Mouse (Mus musculus): ENCODE measurements around the gene Lrrc4. TPM values are rescaled to one million over a fixed set of nuclear protein-coding genes. Genes with fewer than 3 reads are reported as not detected.
A peak's percentile ranks its signal among the peaks of the same experiment; 100 is the strongest.

Gene Lrrc4
- polyA plus RNA-seq, 1 experiment from 2014 or later, result 7.0 TPM

DNA sequence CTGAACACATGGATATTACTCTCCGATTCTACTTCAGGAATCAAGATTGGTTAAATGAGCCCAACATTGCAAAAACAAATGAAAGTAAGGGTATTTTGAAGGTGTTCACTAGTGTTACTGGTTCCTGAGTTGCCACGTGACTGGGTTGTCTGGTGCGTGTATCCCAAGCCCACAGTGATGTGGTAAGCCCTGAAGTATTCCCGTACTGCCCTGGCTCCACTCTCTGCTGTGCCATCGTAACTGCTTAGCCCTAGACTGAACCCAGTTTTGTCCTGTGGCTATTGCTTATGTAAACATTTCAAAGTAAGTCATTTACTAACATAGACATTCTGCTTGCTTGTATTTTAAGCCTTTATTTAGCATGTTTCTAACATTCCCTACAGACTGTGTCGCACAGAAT is 100.3 kb downstream of the Lrrc4 start:
- Histone ChIP-seq H3K9ac (no peak overlapping the region), H3K4me3 (no peak overlapping the region), H3K4me2 (no peak overlapping the region), H3K4me1 (peaks cover 13% of the 10 kb centered on the region; the same call in 1 of the 2 replicates), H3K27ac (no peak overlapping the region), H3K36me3 (replicated peaks) (no peaks in the 10 kb centered on the region), H3K27me3 (replicated peaks) (no peaks in the 10 kb centered on the region), H3K9me3 (no peaks in the 10 kb centered on the region)
- no peak for ATAC-seq (replicated peaks)
- 95% methylated on average over 6 of the region's 6 CpGs for WGBS

DNA sequence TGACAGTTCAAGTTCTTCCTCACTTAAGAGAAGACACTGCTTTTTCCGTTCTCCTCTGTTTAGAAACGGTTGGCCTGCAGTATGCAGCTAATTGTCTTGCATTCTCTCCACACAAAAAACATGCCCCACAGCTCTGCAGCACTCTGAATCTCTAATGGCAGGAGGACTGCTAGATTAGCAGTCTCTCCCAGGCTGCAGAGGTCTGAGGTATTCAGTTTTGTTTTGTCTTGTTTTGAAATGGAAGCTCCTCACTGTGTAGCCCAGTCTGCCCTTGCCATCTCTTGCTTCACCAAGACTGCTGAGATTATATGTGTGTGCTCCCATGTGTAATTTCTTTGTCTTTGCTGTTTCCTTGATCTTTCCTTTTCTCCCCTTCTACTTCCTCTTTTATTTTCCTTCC is 101.9 kb downstream of the Lrrc4 start:
- Histone ChIP-seq H3K4me3 (no peak overlapping the region), H3K27me3 (replicated peaks) (no peaks in the 10 kb centered on the region), H3K9me3 (no peaks in the 10 kb centered on the region), H3K4me1 (peaks cover 13% of the 10 kb centered on the region; the same call in 1 of the 2 replicates), H3K36me3 (replicated peaks) (no peaks in the 10 kb centered on the region), H3K4me2 (no peak overlapping the region), H3K27ac (0 out of 2 replicates have a peak overlapping the region, but pooled peaks have one; percentile 27), H3K9ac (no peak overlapping the region)
- 14% methylated on average over 2 of the region's 2 CpGs for WGBS
- ATAC-seq (replicated peaks), result no peak

DNA sequence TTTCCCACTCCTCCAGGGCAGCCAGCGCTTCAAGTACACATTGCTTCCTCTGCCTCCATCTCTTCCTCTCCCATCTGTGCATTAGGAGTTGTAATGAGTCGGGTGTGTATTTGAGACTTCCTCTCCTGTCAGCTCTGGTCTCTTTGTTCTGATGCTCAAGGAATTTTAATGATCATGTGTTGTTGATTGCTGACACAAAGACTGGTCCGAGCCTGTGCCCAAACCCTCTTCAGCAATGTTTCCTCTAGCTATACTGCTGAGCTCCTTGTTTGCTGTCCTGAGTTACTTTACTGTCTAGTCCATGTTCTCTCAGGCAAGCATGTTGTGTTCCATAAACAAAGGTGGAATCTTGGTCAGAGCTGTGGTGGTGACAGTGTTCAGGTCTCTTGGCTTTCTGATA is 102.3 kb downstream of the Lrrc4 start:
- Histone ChIP-seq H3K36me3 (replicated peaks) (no peaks in the 10 kb centered on the region), H3K4me2 (no peak overlapping the region), H3K27me3 (replicated peaks) (no peaks in the 10 kb centered on the region), H3K27ac (0 out of 2 replicates have a peak overlapping the region, but pooled peaks have one; percentile 27), H3K4me1 (peaks cover 13% of the 10 kb centered on the region; the same call in 1 of the 2 replicates), H3K9ac (no peak overlapping the region), H3K4me3 (no peak overlapping the region), H3K9me3 (no peaks in the 10 kb centered on the region)
- ATAC-seq (replicated peaks), result no peak; the same call in 1 of the 2 replicates
- WGBS, result 25% methylated on average over 3 of the region's 3 CpGs

DNA sequence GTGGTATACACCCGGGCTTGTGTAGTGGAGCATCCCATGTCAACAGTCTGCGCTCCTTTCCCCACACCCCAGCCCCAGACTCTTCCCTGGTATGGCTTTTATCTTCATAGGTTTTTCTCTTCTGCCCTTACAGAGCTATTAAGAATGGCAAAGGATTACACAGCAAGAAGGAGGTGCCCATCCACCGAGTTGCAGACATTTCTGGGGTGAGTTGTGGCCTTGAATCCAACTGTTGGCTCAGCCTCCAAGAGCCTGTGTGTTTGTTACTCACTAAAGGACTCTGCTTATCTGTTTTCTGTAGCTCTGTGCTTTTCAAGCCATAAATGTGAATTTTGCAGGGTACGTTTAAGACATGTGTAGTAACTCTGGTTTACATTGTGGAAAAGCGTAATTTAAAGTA is 106.8 kb downstream of the Lrrc4 start:
- no peak for ATAC-seq (replicated peaks)
- 60% methylated on average over 5 of the region's 5 CpGs for WGBS
- Histone ChIP-seq H3K27me3 (replicated peaks) (no peaks in the 10 kb centered on the region), H3K9me3 (no peaks in the 10 kb centered on the region), H3K36me3 (replicated peaks) (no peaks in the 10 kb centered on the region), H3K4me2 (no peak overlapping the region), H3K4me1 (peaks cover 13% of the 10 kb centered on the region; the same call in 1 of the 2 replicates), H3K9ac (no peak overlapping the region), H3K27ac (no peak overlapping the region), H3K4me3 (no peak overlapping the region)

DNA sequence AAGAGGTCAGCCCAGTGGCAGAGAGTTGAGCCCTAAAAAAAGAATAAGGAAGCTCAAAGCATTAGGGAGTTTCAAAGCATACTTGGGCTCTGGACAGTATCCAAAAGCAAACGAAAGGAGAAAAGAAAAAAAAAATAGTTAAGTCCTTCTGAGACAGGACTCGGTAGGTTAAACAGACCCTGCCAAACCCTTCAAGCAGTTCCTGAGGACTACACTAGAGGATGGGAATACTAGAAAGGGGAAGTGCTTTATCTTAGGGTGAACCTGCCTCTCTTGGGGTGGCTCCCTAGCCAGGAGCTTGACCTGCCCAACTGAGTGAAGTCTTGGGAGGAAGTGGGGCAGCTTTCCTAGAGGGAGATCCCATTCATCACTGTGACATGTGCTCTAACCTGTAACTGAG is 108.5 kb downstream of the Lrrc4 start:
- 61% methylated on average over 2 of the region's 2 CpGs for WGBS
- H3K36me3 ChIP-seq (replicated peaks), result no peaks in the 10 kb centered on the region
- H3K9ac ChIP-seq, result no peak overlapping the region
- no peaks in the 10 kb centered on the region for H3K9me3 ChIP-seq
- H3K27ac ChIP-seq, result no peak overlapping the region
- no peak overlapping the region for H3K4me2 ChIP-seq
- H3K4me1 ChIP-seq, result 0 out of 2 replicates have a peak, but pooled peaks cover 2% of the 10 kb centered on the region
- H3K27me3 ChIP-seq (replicated peaks), result no peaks in the 10 kb centered on the region
- ATAC-seq (replicated peaks), result no peak
- H3K4me3 ChIP-seq, result no peak overlapping the region

DNA sequence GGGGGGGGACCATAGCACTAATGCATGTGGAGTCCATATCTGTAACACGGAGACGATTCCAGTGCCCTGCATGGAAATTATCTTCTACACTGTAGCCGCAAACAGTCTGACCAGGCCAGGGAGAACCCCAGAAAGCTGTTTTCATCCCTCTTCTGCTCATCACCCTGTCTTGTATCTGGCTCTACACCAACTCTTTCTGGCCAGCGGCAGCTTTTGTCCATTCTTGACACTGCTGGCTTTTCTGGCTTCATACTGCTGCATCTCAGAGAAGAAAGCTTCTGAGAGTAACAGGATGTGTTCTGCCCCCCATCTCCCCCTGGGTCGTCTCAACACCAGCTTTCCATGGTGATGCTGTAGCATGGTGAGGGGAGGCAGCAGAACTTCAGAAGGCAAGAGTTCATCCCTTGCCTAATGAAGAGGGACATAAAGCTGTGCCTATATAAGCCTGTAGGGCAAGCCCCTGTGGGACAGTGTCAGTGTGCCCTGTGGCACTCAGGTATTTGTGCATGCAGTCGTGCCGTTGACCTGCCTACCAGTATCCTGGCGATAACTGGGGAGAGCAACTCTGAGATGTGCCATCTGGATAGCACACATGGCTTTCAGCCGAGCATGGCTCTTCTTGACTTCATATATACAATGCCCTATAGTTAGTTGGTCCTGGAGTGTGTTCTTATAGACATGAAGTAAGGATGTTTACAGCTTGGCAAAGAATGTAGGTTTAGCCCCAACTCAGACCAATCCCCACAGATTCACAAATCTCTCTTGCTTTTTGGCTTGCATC is 111.0 kb downstream of the Lrrc4 start:
- Histone ChIP-seq H3K4me2 (no peak overlapping the region), H3K27me3 (replicated peaks) (no peaks in the 10 kb centered on the region), H3K4me3 (no peak overlapping the region), H3K36me3 (replicated peaks) (no peaks in the 10 kb centered on the region), H3K27ac (no peak overlapping the region), H3K4me1 (peaks cover 2% of the 10 kb centered on the region; the same call in 1 of the 2 replicates), H3K9me3 (no peaks in the 10 kb centered on the region), H3K9ac (no peak overlapping the region)
- WGBS, result 91% methylated on average over 9 of the region's 9 CpGs
- ATAC-seq (replicated peaks), result no peak

DNA sequence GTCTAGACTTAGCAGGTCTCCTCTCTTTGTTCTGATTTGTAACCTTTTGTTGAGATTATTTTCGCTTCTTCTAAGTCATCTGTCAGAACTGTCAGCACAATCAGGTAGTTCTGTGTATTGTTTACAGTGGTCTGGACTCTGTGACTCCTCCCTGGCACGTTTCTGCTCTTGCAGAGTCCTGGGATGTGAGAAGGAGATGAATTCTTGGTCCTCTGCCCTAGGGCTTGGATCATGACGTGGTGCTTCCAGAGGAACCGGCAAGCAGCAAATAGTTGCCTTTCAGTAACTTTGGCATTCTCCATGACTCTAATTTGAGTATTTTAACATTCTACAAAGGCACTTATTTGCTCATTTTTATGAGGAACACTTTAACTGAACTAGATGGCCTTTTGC is 113.7 kb downstream of the Lrrc4 start:
- H3K9me3 ChIP-seq, result no peaks in the 10 kb centered on the region
- no peak overlapping the region for H3K4me3 ChIP-seq
- H3K27me3 ChIP-seq (replicated peaks), result no peaks in the 10 kb centered on the region
- no peaks in the 10 kb centered on the region for H3K36me3 ChIP-seq (replicated peaks)
- H3K9ac ChIP-seq, result no peak overlapping the region
- H3K4me2 ChIP-seq, result no peak overlapping the region
- no peak for ATAC-seq (replicated peaks)
- WGBS, result 53% methylated on average over 4 of the region's 4 CpGs
- peaks cover 10% of the 10 kb centered on the region for H3K4me1 ChIP-seq
- peak overlapping the region; percentile 1; the same call in 1 of the 2 replicates for H3K27ac ChIP-seq

DNA sequence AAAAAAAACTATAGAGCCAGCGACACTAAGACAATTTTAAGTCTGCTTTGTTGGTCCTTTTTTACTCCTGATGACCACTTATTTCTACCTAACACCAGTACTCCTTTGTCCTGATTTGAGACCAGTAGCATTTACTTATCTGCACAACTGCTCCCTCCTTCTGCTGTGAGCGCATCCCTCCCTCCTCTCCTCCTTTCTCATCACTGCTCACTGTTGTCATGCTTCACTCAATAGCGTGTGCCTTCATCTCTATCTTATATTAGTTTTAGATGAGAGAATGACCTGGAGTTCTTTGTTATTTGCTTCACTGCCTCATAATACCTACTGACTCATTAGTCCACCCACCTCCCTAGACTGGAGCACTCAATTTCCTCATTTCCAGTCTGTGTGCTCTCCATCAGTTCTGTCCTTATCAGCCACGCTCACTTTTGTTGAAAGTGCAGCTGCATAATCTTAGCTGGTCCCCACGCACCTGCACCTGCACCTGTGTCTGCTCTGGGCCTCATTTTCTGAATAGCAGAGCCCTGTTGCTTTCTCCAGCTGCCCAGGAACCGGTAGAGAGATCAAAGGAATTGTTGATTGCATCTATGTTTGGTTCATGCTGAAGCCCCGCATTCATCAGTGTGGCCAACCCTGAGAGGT is 114.2 kb downstream of the Lrrc4 start:
- Histone ChIP-seq H3K27ac (peak overlapping the region; percentile 1; the same call in 1 of the 2 replicates), H3K4me3 (no peak overlapping the region), H3K27me3 (replicated peaks) (no peaks in the 10 kb centered on the region), H3K9ac (no peak overlapping the region), H3K4me2 (no peak overlapping the region), H3K36me3 (replicated peaks) (no peaks in the 10 kb centered on the region), H3K9me3 (no peaks in the 10 kb centered on the region), H3K4me1 (peaks cover 10% of the 10 kb centered on the region)
- WGBS, result 38% methylated on average over 7 of the region's 7 CpGs
- ATAC-seq (replicated peaks), result peak; percentile 64

DNA sequence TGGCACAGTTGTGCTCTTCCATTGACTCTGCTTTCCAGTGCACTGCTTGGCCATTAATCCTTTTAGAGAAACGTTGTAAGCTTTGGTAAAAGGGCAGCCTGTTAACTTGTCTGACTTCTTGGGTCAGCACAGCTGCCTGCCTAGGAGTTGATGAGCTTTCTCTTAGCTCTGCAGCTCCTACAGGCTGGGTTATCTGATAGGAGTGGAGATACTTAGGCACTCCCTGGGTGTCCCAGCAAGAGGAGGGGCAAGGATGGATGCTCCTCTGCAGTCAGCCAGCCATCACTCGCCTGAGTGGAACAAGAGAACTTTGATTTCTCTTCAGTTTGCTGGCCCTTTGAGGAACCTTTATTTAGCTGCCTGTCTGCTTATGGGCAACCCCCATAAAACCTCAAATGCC is 121.5 kb downstream of the Lrrc4 start:
- Histone ChIP-seq H3K4me2 (no peak overlapping the region), H3K9me3 (no peaks in the 10 kb centered on the region), H3K4me1 (peaks cover 22% of the 10 kb centered on the region), H3K27ac (no peak overlapping the region), H3K9ac (no peak overlapping the region), H3K4me3 (no peak overlapping the region), H3K36me3 (replicated peaks) (no peaks in the 10 kb centered on the region), H3K27me3 (replicated peaks) (no peaks in the 10 kb centered on the region)
- ATAC-seq (replicated peaks), result no peak
- 24% methylated on average over 2 of the region's 2 CpGs for WGBS

DNA sequence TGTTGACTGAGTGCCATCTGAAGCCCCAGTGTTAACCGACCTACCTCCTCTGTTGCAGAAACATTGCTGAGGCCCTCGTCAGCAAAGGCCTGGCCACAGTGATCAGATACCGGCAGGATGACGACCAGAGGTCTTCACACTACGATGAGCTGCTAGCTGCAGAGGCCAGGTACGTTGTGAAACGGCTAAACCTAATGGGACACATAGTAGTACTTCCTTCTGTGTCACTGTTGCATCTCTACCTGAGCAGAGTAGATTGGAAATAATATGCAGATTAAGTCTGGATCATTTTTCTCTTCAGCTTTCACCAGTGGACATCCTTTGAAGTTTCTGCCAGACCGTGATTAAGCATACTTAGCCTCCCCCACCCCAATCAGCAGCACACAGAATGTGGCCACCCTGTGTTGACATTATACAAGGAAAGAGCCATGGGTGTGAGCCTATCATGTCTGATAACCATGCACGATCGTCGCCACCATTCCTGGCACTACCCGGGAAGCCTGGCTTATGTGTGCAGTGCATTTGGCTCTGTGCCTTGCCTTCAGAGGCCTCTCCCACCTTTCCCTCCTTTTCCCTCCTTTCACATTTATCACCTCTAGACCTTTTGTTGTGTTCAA is 124.5 kb downstream of the Lrrc4 start:
- Histone ChIP-seq H3K4me3 (no peak overlapping the region), H3K4me1 (peaks cover 24% of the 10 kb centered on the region), H3K27ac (no peak overlapping the region), H3K36me3 (replicated peaks) (no peaks in the 10 kb centered on the region), H3K9me3 (no peaks in the 10 kb centered on the region), H3K9ac (no peak overlapping the region), H3K27me3 (replicated peaks) (no peaks in the 10 kb centered on the region), H3K4me2 (no peak overlapping the region)
- 79% methylated on average over 12 of the region's 12 CpGs for WGBS
- ATAC-seq (replicated peaks), result no peak

DNA sequence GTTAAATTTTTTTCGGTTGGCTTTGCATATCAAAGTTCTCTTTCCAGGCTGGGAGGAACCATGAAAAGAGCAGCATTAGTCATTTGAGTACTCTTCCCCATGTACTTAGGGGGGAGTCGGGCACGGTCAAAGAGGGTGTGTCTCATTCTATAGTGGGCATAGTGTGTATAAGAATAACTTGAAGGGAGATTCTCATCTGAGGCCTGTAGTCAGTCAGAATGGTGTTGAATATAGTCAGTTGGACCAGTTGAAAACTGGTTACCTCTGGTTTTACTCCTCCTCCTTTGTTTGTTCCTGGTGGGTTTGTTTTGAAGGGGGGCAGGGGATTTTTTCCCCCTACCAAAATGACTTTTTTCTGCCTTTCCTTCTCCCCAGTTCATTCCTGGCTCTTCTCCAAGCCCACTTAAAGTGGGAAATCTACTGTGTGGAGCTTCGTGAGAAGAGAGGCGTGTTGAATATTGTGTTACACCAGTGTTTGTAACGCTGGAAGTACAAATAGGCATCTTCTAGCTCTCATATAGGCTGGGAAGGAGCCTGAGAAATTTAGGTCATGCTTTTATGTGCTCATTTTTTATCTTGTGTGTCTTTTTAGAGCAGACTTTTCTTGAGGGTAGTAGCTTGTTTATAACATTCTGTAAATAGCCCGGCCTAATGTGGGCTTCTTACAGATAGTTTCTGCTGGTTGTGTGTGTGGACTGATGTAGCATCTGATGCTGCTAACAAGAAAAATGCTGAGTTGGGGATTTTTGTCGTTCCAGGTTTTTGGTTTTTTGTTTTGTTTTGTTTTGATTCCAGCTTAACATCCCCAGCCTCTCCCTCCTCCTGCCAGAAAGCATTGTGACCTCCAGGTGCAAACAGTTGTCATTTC is 125.2 kb downstream of the Lrrc4 start:
- Histone ChIP-seq H3K4me2 (no peak overlapping the region), H3K9me3 (no peaks in the 10 kb centered on the region), H3K4me1 (peaks cover 24% of the 10 kb centered on the region), H3K27me3 (replicated peaks) (no peaks in the 10 kb centered on the region), H3K9ac (no peak overlapping the region), H3K36me3 (replicated peaks) (no peaks in the 10 kb centered on the region), H3K4me3 (no peak overlapping the region), H3K27ac (no peak overlapping the region)
- ATAC-seq (replicated peaks), result no peak; the same call in 1 of the 2 replicates
- 70% methylated on average over 8 of the region's 8 CpGs for WGBS
